Mouse (Mus musculus) cerebellum, postnatal 10 days (tissue): Measurements from ENCODE around the gene Dynlt3.

Source experiments
- DNase-seq, 2 experiments: peaks; one replicate each; pipeline ENCODE4 v3.0.0; 2021; ENCODE audit warnings: mixed read lengths in 2 of 2

The Dynlt3 gene

GRCm38 (mm10) chrX:9662391-9663111, at the start of gene Dynlt3:
Dynlt3 (minus strand) TSS chrX:9663003.
- peak; percentile 81 to 88 for DNase-seq

- DNase-seq = no peak
Observed at GRCm38 (mm10) chrX:9699815-9700214, 37.0 kb upstream of the Dynlt3 start.

- DNase-seq = peak; percentile 1 to 7
Observed at GRCm38 (mm10) chrX:9695997-9696396, 33.2 kb upstream of the Dynlt3 start.

DNA sequence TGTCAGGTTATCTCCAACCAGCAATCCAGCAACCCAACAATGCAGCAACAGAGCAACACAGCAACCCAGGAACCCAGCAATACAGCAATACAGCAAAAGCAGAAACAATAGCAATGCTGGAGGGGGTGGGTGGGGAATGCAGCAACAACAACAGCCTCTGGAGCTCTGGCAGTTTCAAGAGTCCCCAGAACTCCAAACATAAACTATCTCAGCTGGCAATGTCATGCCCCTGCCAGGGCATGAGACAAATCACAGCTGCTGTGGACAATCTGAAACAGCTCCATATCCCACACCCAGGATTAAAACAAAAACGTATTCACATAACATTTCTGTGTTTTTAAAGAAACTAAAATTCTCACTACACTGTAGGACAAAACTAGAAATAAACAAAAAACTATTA, 9.2 kb upstream of the Dynlt3 start:
- no peak for DNase-seq

DNA sequence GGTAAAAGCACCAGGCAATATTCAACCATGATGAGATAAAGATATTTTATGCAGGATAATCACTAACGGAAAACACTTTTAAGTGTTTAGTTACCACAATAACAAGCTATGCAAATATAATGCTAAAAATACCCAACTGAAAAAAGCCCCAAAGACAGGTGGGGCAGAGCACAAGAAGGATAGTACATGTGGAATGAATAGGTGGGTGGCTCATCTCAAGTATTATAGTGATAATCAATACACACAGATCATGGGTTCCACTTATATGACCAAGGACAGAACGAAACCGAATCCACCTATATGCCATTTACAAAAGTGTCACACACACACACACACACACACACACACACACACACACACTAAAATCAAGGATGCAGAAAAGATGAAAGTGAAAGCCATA, 8.6 kb upstream of the Dynlt3 start:
- DNase-seq = no peak

GRCm38 (mm10) chrX:9652806-9653205, 10.0 kb downstream of the Dynlt3 start:
- peak; percentile 68 to 73 for DNase-seq

DNA sequence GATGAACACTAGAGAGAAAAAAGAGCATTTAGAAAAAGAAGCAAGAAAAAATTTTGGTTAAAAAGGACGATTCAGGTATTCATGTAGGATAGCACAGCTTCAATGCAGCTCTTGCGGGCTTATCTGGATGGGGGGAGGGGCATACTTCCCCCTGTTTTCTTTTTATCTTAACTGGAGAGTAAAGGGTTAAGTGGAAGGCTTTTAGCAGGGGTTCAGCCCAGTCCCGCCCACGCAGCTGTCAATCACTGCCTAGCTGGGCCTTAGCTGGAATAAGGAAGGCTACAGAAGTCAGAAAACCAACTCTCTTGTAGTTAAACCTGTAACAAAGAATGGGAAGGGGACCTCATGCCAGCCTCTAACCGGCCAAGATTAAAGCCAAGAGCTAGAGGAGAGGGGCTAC, 22.2 kb downstream of the Dynlt3 start:
- peak in 1 of 2 experiments; percentile 16 for DNase-seq

DNA sequence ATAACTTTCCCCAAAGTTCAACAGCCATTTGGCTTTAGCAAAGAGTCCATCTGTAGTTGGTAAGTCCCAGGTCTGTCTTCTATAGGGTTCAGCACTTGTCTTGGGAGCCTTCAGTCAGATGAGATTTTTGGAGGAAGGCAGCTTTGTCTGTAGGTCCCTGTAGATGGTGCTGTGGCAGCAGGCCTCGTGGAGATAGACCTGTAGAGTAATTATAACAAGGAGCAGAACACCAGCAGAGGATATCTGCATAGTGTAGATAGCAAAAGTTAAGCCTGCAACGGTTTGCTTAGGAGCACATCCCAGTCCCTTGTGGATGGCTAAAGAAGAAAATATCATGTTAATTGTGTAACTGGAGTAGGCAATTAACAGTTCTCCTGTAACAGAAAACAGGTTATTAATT, 22.7 kb downstream of the Dynlt3 start:
- DNase-seq = peak in 1 of 2 experiments; percentile 4
